Mouse (Mus musculus) spleen, postnatal 36 days (tissue): ENCODE results near the gene Islr2.

Experiments used
- DNase-seq, 2 experiments: peaks; one replicate each; pipeline ENCODE4 v3.0.0; 2022; ENCODE audit warnings: low spot score in 2 of 2, mixed read lengths in 1 of 2

Gene Islr2

GRCm38 (mm10) chr9:58196610-58197567 is 7.2 kb downstream of the Islr2 start:
- no peak for DNase-seq

DNA sequence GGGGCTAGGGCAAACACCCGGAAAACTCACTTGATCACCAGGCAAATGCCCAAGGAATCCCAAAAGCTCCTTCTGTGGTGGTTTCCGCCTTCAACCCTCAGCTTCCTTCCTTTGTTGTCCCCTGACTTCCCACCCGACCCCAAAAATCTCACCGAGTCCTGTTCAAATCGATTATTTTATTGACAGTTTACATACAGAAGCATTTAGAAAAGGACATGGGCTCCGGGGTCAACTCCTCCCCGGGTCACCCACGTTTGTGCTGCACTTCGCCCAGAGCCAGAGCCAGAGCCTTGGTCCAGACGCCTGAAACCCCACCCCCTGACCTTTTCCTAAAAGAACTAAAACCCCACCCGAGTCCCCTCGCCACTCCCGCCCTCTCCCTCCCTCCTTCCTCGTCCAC is 8.0 kb downstream of the Islr2 start:
- no peak for DNase-seq

GRCm38 (mm10) chr9:58195671-58196070 is 8.4 kb downstream of the Islr2 start:
- no peak for DNase-seq

DNA sequence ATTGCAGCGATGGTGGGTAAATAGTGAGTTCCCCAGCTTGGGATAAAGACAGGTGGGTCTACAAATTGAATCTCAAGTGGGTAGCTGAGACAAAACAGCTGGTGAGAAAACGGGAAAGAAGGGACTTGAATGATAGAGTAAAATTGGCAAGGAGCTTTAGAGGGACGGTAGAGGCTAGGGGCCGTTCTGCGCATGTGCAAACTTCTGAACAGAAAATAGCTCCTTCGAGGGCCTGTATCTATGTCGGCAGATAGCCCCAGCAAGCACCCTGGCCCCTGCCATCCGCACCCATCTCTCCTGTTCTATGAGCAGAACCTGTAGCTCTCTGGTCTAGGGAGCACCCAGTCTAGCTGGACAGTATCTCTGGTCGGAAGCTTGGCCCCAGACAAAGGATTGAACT is 9.9 kb downstream of the Islr2 start:
- no peak for DNase-seq

- DNase-seq = no peak
Measured at GRCm38 (mm10) chr9:58184456-58184855, 19.7 kb downstream of the Islr2 start.

DNA sequence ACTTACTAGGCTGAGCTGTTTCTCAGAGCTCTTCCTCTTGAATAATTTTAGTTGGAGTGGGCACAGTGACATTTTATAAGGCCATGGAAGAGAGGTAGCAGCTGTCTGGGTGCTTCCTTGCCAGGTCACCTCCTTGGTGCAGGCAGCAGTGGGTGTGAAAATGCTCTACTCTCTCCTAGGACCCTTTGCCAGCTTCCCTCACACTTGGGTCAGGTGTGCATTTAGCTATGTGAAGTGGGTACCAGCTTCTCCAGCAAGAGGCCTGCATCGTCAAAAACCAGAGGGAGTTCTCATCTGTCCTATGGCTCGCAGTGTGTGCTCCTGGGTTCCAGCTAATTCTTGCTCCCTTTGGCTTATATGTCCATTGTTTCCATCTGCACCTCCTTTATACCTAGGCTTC is 24.7 kb downstream of the Islr2 start:
- DNase-seq = no peak

GRCm38 (mm10) chr9:58177165-58177564 is 27.0 kb downstream of the Islr2 start:
- DNase-seq = no peak

DNA sequence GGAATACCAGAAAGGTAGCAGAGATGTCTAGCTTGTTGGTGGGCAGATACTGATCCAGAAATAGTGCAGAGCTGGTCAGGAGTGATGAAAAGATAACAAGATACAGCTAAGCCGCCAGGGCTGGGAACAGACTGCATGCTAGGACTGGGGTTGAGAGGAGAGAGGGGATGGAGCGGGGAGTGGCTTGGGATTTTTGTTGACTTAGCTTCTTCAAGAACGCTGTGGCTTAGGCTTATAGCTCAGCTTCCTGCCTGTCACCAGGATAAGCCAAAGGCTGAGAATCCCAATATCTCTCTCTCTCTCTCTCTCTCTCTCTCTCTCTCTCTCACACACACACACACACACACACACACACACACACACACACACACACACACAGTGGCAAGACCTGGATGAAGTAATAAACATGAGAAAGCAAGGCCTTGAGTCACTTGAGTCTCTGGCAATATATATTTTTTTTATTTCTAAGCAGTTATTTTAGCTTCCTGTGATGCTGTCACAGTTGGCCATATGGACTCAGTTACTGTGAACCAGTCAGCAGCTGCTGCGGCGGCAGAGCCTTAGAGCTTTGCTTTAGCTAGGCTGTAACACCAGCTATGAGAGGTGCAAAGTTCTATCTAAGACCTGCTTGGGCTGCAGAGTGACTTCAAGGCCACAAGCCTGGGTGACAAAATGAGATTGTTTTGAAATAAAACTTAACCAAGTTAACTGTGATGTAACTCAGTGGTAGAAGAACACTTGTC is 28.2 kb downstream of the Islr2 start:
- DNase-seq = no peak

DNA sequence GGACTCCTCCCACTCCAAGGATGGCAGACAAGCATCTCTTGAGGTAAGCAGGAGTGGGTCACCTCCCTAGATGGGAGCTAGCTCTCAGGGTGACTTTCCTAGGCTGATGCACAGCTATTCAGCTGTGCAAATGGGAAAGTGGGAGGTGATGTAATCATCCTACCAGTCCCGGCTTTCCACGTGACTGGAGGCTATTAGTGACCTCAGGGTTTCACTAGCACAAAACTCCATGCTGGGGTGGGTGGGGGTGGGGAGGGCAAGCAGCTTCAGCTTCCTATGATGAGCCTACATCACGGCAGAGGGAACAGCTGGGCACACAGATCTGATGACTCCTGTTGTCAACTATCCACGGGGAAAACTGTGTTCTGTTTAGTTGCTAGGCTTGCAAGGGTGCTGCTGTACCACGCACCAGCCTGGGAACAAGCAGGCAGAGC is 29.3 kb downstream of the Islr2 start:
- DNase-seq = no peak

- no peak for DNase-seq
Measured at GRCm38 (mm10) chr9:58172863-58173262, 31.3 kb downstream of the Islr2 start.

DNA sequence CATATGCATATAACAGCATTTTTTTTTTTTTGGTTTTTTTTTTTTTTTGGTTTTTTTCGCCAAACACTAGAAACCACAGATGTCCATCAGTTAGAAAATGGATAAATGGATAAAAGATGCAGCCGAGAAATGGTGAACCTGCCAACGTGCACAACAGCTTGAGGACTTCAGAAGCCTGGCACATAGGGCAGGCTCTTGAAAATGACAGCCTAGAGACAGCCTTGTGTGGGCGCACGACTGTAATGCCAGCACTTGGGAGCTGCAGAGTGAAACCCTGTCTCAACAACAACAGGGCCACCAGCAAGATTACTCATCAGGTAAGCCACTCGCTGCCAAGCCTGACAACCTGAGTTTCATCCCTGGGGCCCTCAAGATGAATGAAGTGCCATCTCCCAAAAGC is 34.7 kb downstream of the Islr2 start:
- DNase-seq = no peak

DNA sequence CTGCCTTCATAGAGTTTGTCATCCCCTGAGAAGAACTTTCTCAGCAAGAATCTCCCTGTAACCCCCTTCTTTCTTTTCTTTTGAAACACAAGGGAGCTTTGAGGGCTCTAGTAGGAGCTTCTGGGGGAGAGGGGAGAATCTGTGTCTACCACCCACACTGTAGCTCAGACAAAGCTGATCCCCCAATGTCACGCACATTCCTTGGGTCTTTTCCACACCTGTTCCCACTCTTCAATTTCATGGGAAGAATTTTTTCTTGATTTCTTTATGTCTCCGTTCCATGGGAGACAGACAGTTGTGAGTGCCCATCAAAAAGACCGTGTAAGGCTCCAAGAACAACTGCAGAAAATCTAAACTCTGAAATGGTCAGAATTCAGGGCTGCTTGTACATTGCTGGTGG is 35.2 kb downstream of the Islr2 start:
- no peak for DNase-seq

GRCm38 (mm10) chr9:58165779-58166178 is 38.3 kb downstream of the Islr2 start:
- no peak for DNase-seq

DNA sequence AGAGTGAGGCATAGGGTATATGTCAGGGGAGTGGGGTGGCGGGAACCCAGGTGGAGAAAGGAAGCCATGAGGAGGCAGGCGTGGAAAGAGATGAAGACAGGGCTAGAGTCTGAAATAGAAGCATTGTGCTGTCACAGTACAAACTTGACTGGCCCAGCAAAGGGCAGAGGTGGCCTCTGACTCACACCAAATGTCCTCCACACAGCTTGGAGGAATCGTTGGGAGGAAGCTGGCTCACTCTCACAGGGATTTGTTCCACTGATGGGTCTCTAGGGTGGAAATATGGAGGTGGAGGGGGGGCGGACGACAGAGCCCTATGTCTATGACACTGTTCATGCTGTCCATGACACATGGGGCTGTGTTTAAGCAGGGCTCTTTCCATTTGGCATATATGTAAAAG is 41.0 kb downstream of the Islr2 start:
- no peak for DNase-seq

- DNase-seq = no peak
Measured at GRCm38 (mm10) chr9:58162173-58162572, 41.9 kb downstream of the Islr2 start.

- DNase-seq = peak; percentile 32 to 36
Measured at GRCm38 (mm10) chr9:58160315-58160714, 43.8 kb downstream of the Islr2 start.

DNA sequence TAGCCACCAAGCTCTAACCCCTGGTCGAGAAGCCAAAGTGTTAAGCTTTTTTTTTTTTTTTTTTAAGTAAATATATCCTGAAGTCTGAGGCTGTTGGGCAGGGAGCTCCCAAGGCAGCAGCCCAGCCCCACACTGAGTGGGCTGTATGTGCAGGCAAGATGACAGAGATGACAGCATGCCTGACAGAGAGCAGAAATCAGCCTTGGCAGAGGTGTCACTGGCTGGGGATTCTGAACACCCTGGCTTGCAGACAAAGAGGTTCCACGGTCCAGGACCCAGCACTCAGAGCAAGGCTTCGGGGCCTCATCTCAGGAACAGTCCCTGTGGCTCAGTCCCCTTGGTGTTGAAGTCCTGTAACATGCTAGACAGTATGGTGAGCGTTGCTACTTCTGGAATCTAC is 44.3 kb downstream of the Islr2 start:
- DNase-seq = no peak

- no peak for DNase-seq
Measured at GRCm38 (mm10) chr9:58158541-58159311, 45.4 kb downstream of the Islr2 start.

- no peak for DNase-seq
Measured at GRCm38 (mm10) chr9:58157838-58158237, 46.3 kb downstream of the Islr2 start.

GRCm38 (mm10) chr9:58156819-58157560 is 47.1 kb downstream of the Islr2 start:
- DNase-seq = no peak

- DNase-seq = no peak
Measured at GRCm38 (mm10) chr9:58155366-58155765, 48.8 kb downstream of the Islr2 start.
